Mouse (Mus musculus) embryonic facial prominence, embryonic 10.5 days (tissue): ENCODE measurements around the gene Serpina3c. TPM values are rescaled to one million over a fixed set of nuclear protein-coding genes. Genes with fewer than 3 reads are reported as not detected.

Source experiments
- DNase-seq: peaks from one replicate; pipeline ENCODE4 v3.0.0-alpha.2; 2017; ENCODE audit warnings: low spot score
- H3K27ac ChIP-seq: fragments of 300-500 bp; sonication (generic); replicated peaks from 2 replicates; pipeline ENCODE4 v1.5.1; 2016; ENCODE audit warnings: mild to moderate bottlenecking
- H3K27me3 ChIP-seq: fragments of 300-500 bp; sonication (generic); replicated peaks from 2 replicates; pipeline ENCODE4 v1.6.1; 2016; ENCODE audit warnings: low read depth, mild to moderate bottlenecking; ENCODE audit not compliant: poor library complexity, severe bottlenecking
- H3K36me3 ChIP-seq: fragments of 300-500 bp; sonication (generic); replicated peaks from 2 replicates; pipeline ENCODE4 v1.6.1; 2016; ENCODE audit warnings: mild to moderate bottlenecking, moderate library complexity
- H3K4me1 ChIP-seq: fragments of 300-500 bp; sonication (generic); 2 replicates; pipeline ENCODE4 v1.6.1; 2016
- H3K4me3 ChIP-seq: fragments of 300-500 bp; sonication (generic); 2 replicates; pipeline ENCODE4 v1.5.1; 2016; ENCODE audit warnings: mild to moderate bottlenecking, moderate library complexity
- H3K9me3 ChIP-seq: fragments of 300-500 bp; sonication (generic); 2 replicates; pipeline ENCODE4 v1.6.1; 2016; ENCODE audit warnings: mild to moderate bottlenecking
- WGBS: fragments of 180-500 bp; shearing (Covaris S2); methylation state at CpG from one replicate; pipeline ENCODE4 v1.1.7; 2016; 5-methylcytosine and 5-hydroxymethylcytosine counted together
- polyA plus RNA-seq: library from polyadenylated mRNA; unstranded; fragments of >200 nt; fragmentation: Nextera tagmentation; extraction: Ambion mirVana; gene quantifications from 2 replicates; pipeline ENCODE4 v1.2.1, GENCODE M21; 2016

Gene Serpina3c
- polyA plus RNA-seq, 1 experiment from 2014 or later, result not detected

- no peak for DNase-seq
- H3K9me3 ChIP-seq, result no peaks in the 10 kb centered on the region
- no peak overlapping the region for H3K4me3 ChIP-seq
- H3K27me3 ChIP-seq, result no peaks in the 10 kb centered on the region
- H3K36me3 ChIP-seq, result no peaks in the 10 kb centered on the region
- no peaks in the 10 kb centered on the region for H3K4me1 ChIP-seq
- H3K27ac ChIP-seq, result no peak overlapping the region
Measured at GRCm38 (mm10) chr12:104105847-104106246, 47.8 kb downstream of the Serpina3c start.

- Histone ChIP-seq H3K4me1 (no peaks in the 10 kb centered on the region), H3K4me3 (no peak within 1 kb of the TSS), H3K36me3 (no peaks in the 10 kb centered on the region), H3K27me3 (no peaks in the 10 kb centered on the region), H3K9me3 (no peaks in the 10 kb centered on the region), H3K27ac (no peak within 1 kb of the TSS)
- DNase-seq, result no peak
- WGBS, result 89% methylated on average over 6 of the region's 6 CpGs
Measured at GRCm38 (mm10) chr12:104100768-104101167, 52.9 kb downstream of the Serpina3c start, which contains the start of gene Serpina5. Gene Serpina5, plus strand, starts transcription at chr12:104101113.

Other genes with a start within 250 kb of the Serpina3c start
- gene Serpina1c, start 249.0 kb downstream of the Serpina3c start, polyA plus RNA-seq, result not detected in 2 replicates
- gene Serpina1e, start 194.9 kb downstream of the Serpina3c start, polyA plus RNA-seq, result not detected in 2 replicates
- not detected in 2 replicates for gene Serpina11, start 163.9 kb downstream of the Serpina3c start, polyA plus RNA-seq
- gene Serpina9, start 140.1 kb downstream of the Serpina3c start, polyA plus RNA-seq, result not detected in 2 replicates
- gene Serpina12, start 109.4 kb downstream of the Serpina3c start, polyA plus RNA-seq, result not detected in 2 replicates
- gene Serpina5, start 52.8 kb downstream of the Serpina3c start, polyA plus RNA-seq, result not detected in 2 replicates
- gene Serpina3a, start 41.1 kb downstream of the Serpina3c start, polyA plus RNA-seq, result not detected in 2 replicates
- gene Serpina3b, start 25.9 kb downstream of the Serpina3c start, polyA plus RNA-seq, result not detected in 2 replicates
- gene Serpina3f, start 60.7 kb upstream of the Serpina3c start, polyA plus RNA-seq, result 0.11 and 0.14 TPM in 2 replicates
- 0.08 and 0.24 TPM in 2 replicates for gene Serpina3g, start 82.4 kb upstream of the Serpina3c start, polyA plus RNA-seq
- 0.23 and 0.24 TPM in 2 replicates for gene Serpina3i, start 109.3 kb upstream of the Serpina3c start, polyA plus RNA-seq
- not detected in 2 replicates for gene Serpina3j, start 160.7 kb upstream of the Serpina3c start, polyA plus RNA-seq
- not detected in 2 replicates for gene Serpina3k, start 184.6 kb upstream of the Serpina3c start, polyA plus RNA-seq
- not detected in 2 replicates for gene Serpina3m, start 184.6 kb upstream of the Serpina3c start, polyA plus RNA-seq